Mouse (Mus musculus) layer of hippocampus, adult 9-10 months (tissue): ENCODE measurements at regions not wholly inside any gene's neighbourhood (a gene's known extent, or its start where the extent isn't known, plus 50 kb on each side); places are given as distances from the start of the nearest gene placed in this dataset.
"Not testable (repeated sequence)": the region's sequence is repeated elsewhere in the genome, so short reads cannot be mapped to it uniquely, and the experiment has no call there.

ENCODE experiments used
- DNase-seq: peaks from one replicate; pipeline ENCODE4 v3.0.0; 2022; ENCODE audit warnings: low spot score

DNA sequence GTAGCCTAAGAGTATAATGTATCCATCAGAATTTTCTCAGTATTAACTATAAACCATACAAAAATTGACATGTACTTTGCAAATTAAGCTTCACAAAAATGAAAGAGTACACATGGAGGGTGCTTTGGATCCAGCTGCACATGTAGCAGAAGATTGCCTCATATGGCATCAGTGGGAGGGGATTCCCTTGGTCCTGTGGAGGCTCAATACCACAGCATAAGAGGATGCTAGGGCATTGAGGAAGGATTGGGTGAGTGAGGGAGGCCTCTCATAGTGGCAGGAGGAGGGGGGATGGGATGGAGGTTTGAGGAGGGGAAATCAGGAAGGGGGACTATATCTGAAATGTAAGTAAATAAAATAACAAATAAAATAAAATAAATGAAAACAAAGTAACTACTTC lies 301.7 kb upstream of the Cntn5 start:
- DNase-seq, result no peak

DNA sequence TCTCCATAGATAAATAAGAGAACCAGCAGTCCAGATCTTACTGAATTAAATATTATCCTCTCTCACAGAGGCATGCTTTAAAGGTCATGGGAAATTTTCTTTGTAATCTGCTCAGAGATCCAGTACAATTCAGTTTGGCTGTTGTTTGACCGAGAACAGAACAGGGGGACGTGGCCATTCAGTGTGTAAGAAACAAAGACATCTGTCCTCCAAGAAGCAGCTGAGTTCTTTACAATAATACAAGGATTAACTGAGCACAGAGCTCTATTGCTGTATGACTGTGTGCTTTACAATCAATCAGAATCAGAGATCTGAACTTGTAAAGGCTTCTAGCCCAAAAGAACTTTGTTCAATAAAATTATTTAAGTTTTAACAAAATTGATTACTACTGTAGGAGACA lies 287.6 kb upstream of the Cntn5 start:
- DNase-seq, result no peak

DNA sequence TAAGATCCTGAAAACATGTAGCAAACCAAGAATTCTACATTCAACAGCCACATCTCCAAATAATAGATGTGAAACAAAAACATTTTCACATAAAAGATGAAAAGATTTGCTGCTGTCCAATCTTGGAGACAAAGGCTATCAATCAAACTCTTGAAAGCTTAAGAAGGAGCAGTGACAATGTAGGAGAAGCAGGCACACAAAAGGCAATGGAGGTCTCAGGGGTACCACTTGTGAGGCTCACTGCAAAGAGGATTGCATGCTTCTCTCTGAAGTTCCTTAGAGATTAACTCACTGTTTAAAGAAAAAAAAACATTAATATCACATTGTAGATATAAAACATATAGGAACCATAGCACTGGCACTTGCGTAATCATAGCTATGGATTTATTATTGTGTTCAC lies 241.2 kb upstream of the Cntn5 start:
- no peak for DNase-seq

GRCm38 (mm10) chr9:11126833-11127232 lies 222.3 kb upstream of the Cntn5 start:
- no peak for DNase-seq

GRCm38 (mm10) chr9:11119153-11119552 lies 214.6 kb upstream of the Cntn5 start:
- DNase-seq, result no peak

GRCm38 (mm10) chr9:11107828-11108227 lies 203.3 kb upstream of the Cntn5 start:
- DNase-seq, result not testable (repeated sequence)

- not testable (repeated sequence) for DNase-seq
Observed at GRCm38 (mm10) chr9:11107212-11107611, 202.6 kb upstream of the Cntn5 start.

DNA sequence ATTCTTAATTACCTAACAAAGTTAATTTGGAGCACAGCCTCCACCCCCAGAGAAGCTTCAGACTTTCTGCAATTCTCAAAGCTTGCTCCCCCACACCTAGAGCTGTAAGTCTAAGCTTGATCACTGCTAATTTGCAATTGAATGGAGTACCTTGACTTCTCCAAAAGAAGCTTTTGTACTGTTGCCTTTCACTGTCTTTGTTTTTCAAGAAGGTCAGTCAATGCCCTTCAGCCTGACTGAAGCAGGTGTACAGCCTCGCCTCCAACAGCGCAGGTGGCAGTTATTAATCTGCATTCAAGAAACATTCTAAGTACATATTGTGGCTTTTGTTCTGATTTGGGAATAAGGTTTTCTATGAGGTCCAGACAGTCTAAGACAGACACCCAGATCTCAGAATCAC lies 201.7 kb upstream of the Cntn5 start:
- no peak for DNase-seq

- no peak for DNase-seq
Observed at GRCm38 (mm10) chr9:11103448-11103847, 198.9 kb upstream of the Cntn5 start.

- no peak for DNase-seq
Observed at GRCm38 (mm10) chr9:11092874-11093273, 188.3 kb upstream of the Cntn5 start.

DNA sequence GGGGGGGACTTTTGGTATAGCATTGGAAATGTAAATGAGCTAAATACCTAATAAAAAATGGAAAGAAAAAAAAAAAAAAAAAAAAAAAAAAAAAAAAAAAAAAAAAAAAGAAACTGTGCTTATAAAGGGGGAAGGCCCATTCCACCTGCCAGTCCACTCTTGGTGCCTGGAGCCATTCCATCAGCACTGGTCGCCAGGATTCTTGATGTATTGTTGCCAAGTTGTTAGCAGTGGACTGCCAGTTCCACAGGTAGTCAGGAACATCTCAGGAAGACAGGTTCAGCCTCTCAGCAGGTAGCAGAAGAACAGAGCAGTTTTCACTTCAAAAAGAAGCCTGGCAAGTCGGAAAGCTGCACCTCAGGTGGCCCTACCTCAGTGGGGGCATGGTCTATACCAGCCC lies 162.6 kb upstream of the Cntn5 start:
- DNase-seq, result not testable (repeated sequence)

DNA sequence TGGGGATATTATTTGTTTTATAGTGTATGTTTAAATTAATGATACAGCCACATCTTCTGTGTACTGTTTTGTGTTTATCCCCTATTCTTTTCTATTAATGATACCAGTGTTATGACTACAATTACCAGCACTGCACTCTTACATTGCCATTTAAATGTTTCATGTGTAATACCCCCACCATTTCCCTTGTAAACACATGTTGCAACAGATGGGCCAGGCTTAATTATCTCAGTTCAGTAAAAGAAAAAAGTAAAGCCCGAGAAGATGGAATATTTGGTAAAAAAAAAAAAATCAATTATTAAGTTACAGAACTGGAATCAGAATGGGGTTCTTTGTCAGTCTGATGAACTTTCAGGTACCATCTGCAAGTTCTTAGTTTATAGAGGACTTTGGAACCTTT lies 158.3 kb upstream of the Cntn5 start:
- DNase-seq, result peak; percentile 30
